Mouse (Mus musculus): Measurements from ENCODE around the gene Vsx2. TPM values are rescaled to one million over a fixed set of nuclear protein-coding genes. Genes with fewer than 3 reads are reported as not detected.
A peak's percentile ranks its signal among the peaks of the same experiment; 100 is the strongest.

The Vsx2 gene
- total RNA-seq, 2 experiments from 2014 or later, result 0.23 TPM

GRCm38 (mm10) chr12:84578440-84578770, 8.8 kb downstream of the Vsx2 start:
- Histone ChIP-seq H3K27ac (no peak overlapping the region), H3K4me3 (no peak overlapping the region)
- no peak for TF ChIP-seq CTCF (IDR thresholded peaks at IDR 0.05)
- intact Hi-C loops (cut with DNase I), result no loop called here
- no peak for DNase-seq (ENCODE audit: extremely low spot score in 1 of 2, low spot score in 2 of 2)

- intact Hi-C loops (cut with DNase I), result no loop called here
- peak; percentile 24; the same call in 1 of the 2 replicates for TF ChIP-seq CTCF (IDR thresholded peaks at IDR 0.05)
- DNase-seq (ENCODE audit: extremely low spot score in 1 of 2, low spot score in 2 of 2), result no peak
Measured at GRCm38 (mm10) chr12:84581285-84581684, 11.7 kb downstream of the Vsx2 start.

GRCm38 (mm10) chr12:84589825-84590761, 20.5 kb downstream of the Vsx2 start:
- peak overlapping the region; percentile 78 for H3K27ac ChIP-seq
- intact Hi-C loops (cut with DNase I), result loop anchor here (1.0 to 2.0 kb wide), 2 partner anchors 43 to 122 kb away; no protein-coding TSS in a partner anchor
- peak overlapping the region; percentile 52 for H3K4me3 ChIP-seq
- no peak; the same call in none of the 2 replicates for TF ChIP-seq CTCF (IDR thresholded peaks at IDR 0.05)
- peak; percentile 91 to 97 for DNase-seq (ENCODE audit: extremely low spot score in 1 of 2, low spot score in 2 of 2)

More at GRCm38 (mm10) chr12:84581285-84581684, 11.7 kb downstream of the Vsx2 start:
- no peak overlapping the region for H3K4me3 ChIP-seq
- no peak overlapping the region for H3K27ac ChIP-seq

- H3K4me3 ChIP-seq, result no peak overlapping the region
- no peak overlapping the region for H3K27ac ChIP-seq
- TF ChIP-seq CTCF (IDR thresholded peaks at IDR 0.05), result no peak
- intact Hi-C loops (cut with DNase I), result no loop called here
- no peak for DNase-seq (ENCODE audit: extremely low spot score in 1 of 2, low spot score in 2 of 2)
Measured at GRCm38 (mm10) chr12:84598324-84598723, 28.8 kb downstream of the Vsx2 start.

GRCm38 (mm10) chr12:84604001-84604400, 34.4 kb downstream of the Vsx2 start:
- Histone ChIP-seq H3K27ac (no peak overlapping the region), H3K4me3 (no peak overlapping the region)
- no peak for DNase-seq (ENCODE audit: extremely low spot score in 1 of 2, low spot score in 2 of 2)
- TF ChIP-seq CTCF (IDR thresholded peaks at IDR 0.05), result no peak
- intact Hi-C loops (cut with DNase I), result no loop called here

- DNase-seq (ENCODE audit: extremely low spot score in 1 of 2, low spot score in 2 of 2), result no peak
- TF ChIP-seq CTCF (IDR thresholded peaks at IDR 0.05), result peak; percentile 56
- Histone ChIP-seq H3K4me3 (no peak overlapping the region), H3K27ac (no peak overlapping the region)
- intact Hi-C loops (cut with DNase I), result loop anchor here (5.0 kb wide), 1 partner anchor 139 kb away; no protein-coding TSS in a partner anchor
Measured at GRCm38 (mm10) chr12:84605860-84606259, 36.3 kb downstream of the Vsx2 start.

- no peak for TF ChIP-seq CTCF (IDR thresholded peaks at IDR 0.05)
- Histone ChIP-seq H3K27ac (no peak overlapping the region), H3K4me3 (no peak overlapping the region)
- no peak for DNase-seq (ENCODE audit: extremely low spot score in 1 of 2, low spot score in 2 of 2)
- intact Hi-C loops (cut with DNase I), result no loop called here
Measured at GRCm38 (mm10) chr12:84611718-84612117, 42.2 kb downstream of the Vsx2 start.

GRCm38 (mm10) chr12:84612518-84612917, 43.0 kb downstream of the Vsx2 start:
- no peak for TF ChIP-seq CTCF (IDR thresholded peaks at IDR 0.05)
- intact Hi-C loops (cut with DNase I), result no loop called here

GRCm38 (mm10) chr12:84614001-84614400, 44.4 kb downstream of the Vsx2 start:
- TF ChIP-seq CTCF (IDR thresholded peaks at IDR 0.05), result no peak
- H3K4me3 ChIP-seq, result no peak overlapping the region
- no peak for DNase-seq (ENCODE audit: extremely low spot score in 1 of 2, low spot score in 2 of 2)
- intact Hi-C loops (cut with DNase I), result no loop called here
- H3K27ac ChIP-seq, result no peak overlapping the region

More at GRCm38 (mm10) chr12:84612518-84612917, 43.0 kb downstream of the Vsx2 start:
- H3K4me3 ChIP-seq, result no peak overlapping the region
- no peak overlapping the region for H3K27ac ChIP-seq
- DNase-seq (ENCODE audit: extremely low spot score in 1 of 2, low spot score in 2 of 2), result no peak

GRCm38 (mm10) chr12:84614524-84614923, 45.0 kb downstream of the Vsx2 start:
- peak in 1 of 2 experiments; percentile 57 for DNase-seq (ENCODE audit: extremely low spot score in 1 of 2, low spot score in 2 of 2)
- Histone ChIP-seq H3K27ac (no peak overlapping the region), H3K4me3 (no peak overlapping the region)
- TF ChIP-seq CTCF (IDR thresholded peaks at IDR 0.05), result no peak
- intact Hi-C loops (cut with DNase I), result no loop called here

- intact Hi-C loops (cut with DNase I), result loop anchor here (1.0 kb wide), 1 partner anchor 379 kb away; the partner anchor contains the start of gene Ylpm1
- peak within 1 kb of the TSS; percentile 85 for H3K4me3 ChIP-seq
- DNase-seq (ENCODE audit: extremely low spot score in 1 of 2, low spot score in 2 of 2), result peak; percentile 87 to 91
- H3K27ac ChIP-seq, result peak within 1 kb of the TSS; percentile 56
- TF ChIP-seq CTCF (IDR thresholded peaks at IDR 0.05), result peak; percentile 75
Measured at GRCm38 (mm10) chr12:84616977-84617630, 47.5 kb downstream of the Vsx2 start, which contains the start of gene Abcd4. TSS of gene Abcd4 (minus strand) at chr12:84617413.

GRCm38 (mm10) chr12:84617663-84618062, 48.1 kb downstream of the Vsx2 start:
- peak overlapping the region; percentile 85 for H3K4me3 ChIP-seq
- peak overlapping the region; percentile 56; the same call in 1 of the 2 replicates for H3K27ac ChIP-seq
- no peak for TF ChIP-seq CTCF (IDR thresholded peaks at IDR 0.05)
- intact Hi-C loops (cut with DNase I), result loop anchor here (1.0 kb wide), 1 partner anchor 379 kb away; the partner anchor contains the start of gene Ylpm1
- no peak for DNase-seq (ENCODE audit: extremely low spot score in 1 of 2, low spot score in 2 of 2)

All from left cerebral cortex, adult 2 months (tissue).